8 mouse cellular contexts compared by ENCODE assay signal in the genomic region with DNA sequence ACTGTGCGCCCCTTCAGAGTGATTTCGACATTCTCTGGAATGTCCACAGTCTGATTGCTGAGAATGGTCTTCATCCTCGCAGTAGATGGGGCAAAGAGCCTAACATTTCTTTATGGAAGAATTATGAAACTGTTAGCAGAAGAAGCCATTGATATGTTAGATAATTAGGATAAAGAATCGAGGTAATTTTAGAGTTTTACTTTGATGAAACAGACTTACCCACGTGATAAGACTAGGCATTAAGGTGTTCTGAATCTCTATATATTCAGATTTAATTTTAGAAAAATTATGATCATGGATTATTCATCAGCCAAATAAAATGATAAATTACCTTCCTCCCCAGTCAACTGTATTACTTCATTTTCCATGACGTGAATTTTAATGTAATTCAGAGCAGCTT. TPM values are rescaled to one million over a fixed set of nuclear protein-coding genes. Genes with fewer than 3 reads are reported as not detected.
DNase-seq lines count a peak whose midpoint lies in the region; ATAC-seq and TF ChIP-seq lines count a peak whose summit lies in the region.

Gene Rpl9-ps6, minus strand, starts transcription at position 101 of the 400 bp plus-strand sequence.

- intact Hi-C loops in left cerebral cortex, adult 2 months (cut with DNase I): no loop called here
- intact Hi-C loops in heart, postnatal 14 days (cut with DNase I): no loop called here

- no peak within 1 kb of the TSS for H3K4me3 ChIP-seq in left cerebral cortex, adult 2 months
- H3K4me3 ChIP-seq in limb, embryonic 11.5 days (ENCODE audit: low read depth, low read length): no peak within 1 kb of the TSS
- H3K4me3 ChIP-seq in stomach, embryonic 15.5 days (replicated peaks): no peak within 1 kb of the TSS

- H3K4me2 ChIP-seq in limb, embryonic 11.5 days (ENCODE audit: low read depth, severe bottlenecking): no peak within 1 kb of the TSS
- no peak within 1 kb of the TSS for H3K4me2 ChIP-seq in stomach, embryonic 15.5 days

- TF ChIP-seq CTCF in left cerebral cortex, adult 2 months (IDR thresholded peaks at IDR 0.05): no peak

- no peaks in the 10 kb centered on the region for H3K4me1 ChIP-seq in limb, embryonic 11.5 days (ENCODE audit: control insufficient read depth, insufficient read depth, low read length)
- H3K4me1 ChIP-seq in stomach, embryonic 15.5 days: no peaks in the 10 kb centered on the region

- WGBS in limb, embryonic 11.5 days: 85% methylated on average over 5 of the region's 6 CpGs
- 79% methylated on average over 6 of the region's 6 CpGs for WGBS in stomach, embryonic 15.5 days

- DNase-seq in left cerebral cortex, adult 2 months (ENCODE audit: extremely low spot score in 1 of 2, low spot score in 2 of 2): no peak
- DNase-seq in left cerebral cortex, adult 9 months (ENCODE audit: low spot score in 2 of 2): no peak
- DNase-seq in heart, postnatal 14 days: no peak
- DNase-seq in limb, embryonic 11.5 days (ENCODE audit: low spot score): no peak
- DNase-seq in urinary bladder, postnatal 25 days (ENCODE audit: low spot score): no peak
- no peak for DNase-seq in right cerebral cortex, postnatal 36 days (ENCODE audit: low spot score in 2 of 2)

- H3K27ac ChIP-seq in left cerebral cortex, adult 2 months: no peak within 1 kb of the TSS
- no peak within 1 kb of the TSS for H3K27ac ChIP-seq in limb, embryonic 11.5 days (replicated peaks; ENCODE audit: low read depth, low read length)
- no peak within 1 kb of the TSS for H3K27ac ChIP-seq in stomach, embryonic 15.5 days

- ATAC-seq in erythroblast, adult 5-6 weeks (replicated peaks; ENCODE audit: low FRiP score, poor library complexity, severe bottlenecking): no peak
- no peak for ATAC-seq in limb, embryonic 11.5 days (ENCODE audit: insufficient number of reproducible peaks, low FRiP score, low TSS enrichment, low read depth)
- no peak for ATAC-seq in stomach, embryonic 15.5 days (ENCODE audit: insufficient read depth, low FRiP score, low read depth)

- H3K9ac ChIP-seq in limb, embryonic 11.5 days (ENCODE audit: low read length): no peak within 1 kb of the TSS
- no peak within 1 kb of the TSS for H3K9ac ChIP-seq in stomach, embryonic 15.5 days

- H3K9me3 ChIP-seq in limb, embryonic 11.5 days (ENCODE audit: control insufficient read depth, low read length): no peaks in the 10 kb centered on the region
- H3K9me3 ChIP-seq in stomach, embryonic 15.5 days: no peaks in the 10 kb centered on the region

- H3K27me3 ChIP-seq in limb, embryonic 11.5 days (ENCODE audit: control insufficient read depth, insufficient read depth, low read length): no peaks in the 10 kb centered on the region
- H3K27me3 ChIP-seq in stomach, embryonic 15.5 days (replicated peaks): no peaks in the 10 kb centered on the region

- no peaks in the 10 kb centered on the region for H3K36me3 ChIP-seq in limb, embryonic 11.5 days (ENCODE audit: control insufficient read depth, insufficient read depth, low read length)
- no peaks in the 10 kb centered on the region for H3K36me3 ChIP-seq in stomach, embryonic 15.5 days

RNA-seq across cellular contexts. Expression of gene Rpl9-ps6, which starts in this region (rescaled TPM):
- total RNA-seq in left cerebral cortex, adult 2 months (2021): 10 to 100 TPM; 29.3 to 40.0 TPM
- total RNA-seq in erythroblast, adult 5-6 weeks (2015; ENCODE audit: low replicate concordance): 50.4 and 59.9 TPM in 2 replicates
- 10.4 and 14.2 TPM in 2 replicates for total RNA-seq in erythroblast, adult 5-6 weeks (2017; ENCODE audit: low replicate concordance)
- total RNA-seq in heart, postnatal 14 days (2021): 10 to 100 TPM; 19.7 to 27.8 TPM
- 97.3 and 98.3 TPM in 2 replicates for polyA plus RNA-seq in limb, embryonic 11.5 days (2014; fragmentation: Nextera tagmentation; extraction: Ambion mirVana)
- polyA plus RNA-seq in stomach, embryonic 15.5 days (2015; fragmentation: Nextera tagmentation; extraction: Ambion mirVana): 126 and 258 TPM in 2 replicates
